Mouse (Mus musculus) liver, embryonic 15.5 days (tissue): ENCODE results near the gene Bscl2. TPM values are rescaled to one million over a fixed set of nuclear protein-coding genes. Genes with fewer than 3 reads are reported as not detected.
A peak's percentile ranks its signal among the peaks of the same experiment; 100 is the strongest.
"Not testable (repeated sequence)": the region's sequence is repeated elsewhere in the genome, so short reads cannot be mapped to it uniquely, and the experiment has no call there.

Experiments
- ATAC-seq: fragments of 200-750 bp; cut with Nextera tagmentation; 2 replicates; pipeline ENCODE4 v1.8.0; 2017; ENCODE audit warnings: moderate number of reproducible peaks, mild to moderate bottlenecking, moderate library complexity; ENCODE audit not compliant: insufficient read depth
- H3K27ac ChIP-seq: fragments of 300-500 bp; sonication (generic); replicated peaks from 2 replicates; pipeline ENCODE4 v1.5.1; 2015; ENCODE audit warnings: mild to moderate bottlenecking, inconsistent platforms
- H3K27me3 ChIP-seq: fragments of 300-500 bp; sonication (generic); 2 replicates; pipeline ENCODE4 v1.6.1; 2015; ENCODE audit warnings: mild to moderate bottlenecking, inconsistent platforms
- H3K36me3 ChIP-seq: fragments of 300-500 bp; sonication (generic); replicated peaks from 2 replicates; pipeline ENCODE4 v1.6.1; 2015; ENCODE audit warnings: moderate library complexity, mild to moderate bottlenecking, inconsistent platforms
- H3K4me1 ChIP-seq: fragments of 300-500 bp; sonication (generic); replicated peaks from 2 replicates; pipeline ENCODE4 v1.6.1; 2015; ENCODE audit warnings: inconsistent platforms
- H3K4me2 ChIP-seq: fragments of 300-500 bp; sonication (generic); 2 replicates; pipeline ENCODE4 v1.6.1; 2015; ENCODE audit warnings: moderate library complexity, mild to moderate bottlenecking, inconsistent platforms
- H3K4me3 ChIP-seq: fragments of 300-500 bp; sonication (generic); replicated peaks from 2 replicates; pipeline ENCODE4 v1.5.1; 2015; ENCODE audit warnings: mild to moderate bottlenecking, inconsistent platforms
- H3K9ac ChIP-seq: fragments of 300-500 bp; sonication (generic); 2 replicates; pipeline ENCODE4 v1.6.1; 2015; ENCODE audit warnings: moderate library complexity, mild to moderate bottlenecking, inconsistent platforms
- H3K9me3 ChIP-seq: fragments of 300-500 bp; sonication (generic); replicated peaks from 2 replicates; pipeline ENCODE4 v1.6.1; 2016; ENCODE audit warnings: inconsistent platforms
- WGBS: fragments of 180-500 bp; shearing (Covaris S2); methylation state at CpG from one replicate; pipeline ENCODE4 v1.1.7; 2015; ENCODE audit warnings: mixed read lengths; ENCODE audit not compliant: insufficient replicate concordance; 5-methylcytosine and 5-hydroxymethylcytosine counted together
- polyA plus RNA-seq: library from polyadenylated mRNA; unstranded; fragments of >200 nt; fragmentation: Nextera tagmentation; extraction: Ambion mirVana; gene quantifications from 2 replicates; pipeline ENCODE4 v1.2.1, GENCODE M21; 2015

The Bscl2 gene
- polyA plus RNA-seq, 1 experiment from 2014 or later: 29.8 TPM

DNA sequence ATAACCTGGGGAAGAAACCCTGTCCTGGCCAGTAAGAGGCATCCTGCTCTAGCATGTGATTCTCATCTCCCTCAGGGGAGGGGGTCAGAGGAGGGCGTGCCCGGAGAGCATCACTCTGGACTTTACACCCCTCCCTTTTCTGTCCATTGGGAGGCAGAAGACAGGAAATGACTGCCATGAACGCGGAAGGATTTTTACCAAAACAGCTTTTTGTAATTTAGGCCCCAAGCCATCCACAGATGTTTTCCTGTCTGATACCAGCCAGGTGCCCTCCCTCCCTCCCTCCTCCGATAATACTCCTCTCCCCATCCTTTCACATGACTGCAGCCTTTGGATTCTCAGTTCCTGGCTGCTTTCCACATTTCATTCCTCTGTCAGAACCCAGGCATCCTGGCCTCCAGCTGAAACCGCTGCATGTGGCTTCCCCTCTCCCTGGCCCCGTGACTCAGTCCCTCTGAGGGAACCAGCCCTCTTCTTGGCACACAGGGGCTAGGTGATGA lies 13.2 kb downstream of the Bscl2 start, which contains the start of gene Lrrn4cl:
Gene Lrrn4cl (plus strand): TSS at position 367 of the 500 bp plus-strand sequence.
- Histone ChIP-seq H3K9ac (no peak within 1 kb of the TSS), H3K27me3 (peaks cover 5% of the 10 kb centered on the region; the same call in 1 of the 2 replicates), H3K9me3 (no peaks in the 10 kb centered on the region), H3K4me1 (peaks cover 13% of the 10 kb centered on the region; the same call in 1 of the 2 replicates), H3K4me2 (no peak within 1 kb of the TSS), H3K27ac (no peak within 1 kb of the TSS), H3K4me3 (no peak within 1 kb of the TSS), H3K36me3 (peaks cover 25% of the 10 kb centered on the region)
- ATAC-seq: no peak
- WGBS: 41% methylated on average over 7 of the region's 7 CpGs

GRCm38 (mm10) chr19:8851639-8852038 lies 14.4 kb downstream of the Bscl2 start:
- WGBS: 51% methylated on average over 7 of the region's 7 CpGs
- peaks cover 13% of the 10 kb centered on the region for H3K36me3 ChIP-seq
- H3K4me1 ChIP-seq: peaks cover 13% of the 10 kb centered on the region; the same call in 1 of the 2 replicates
- no peak overlapping the region for H3K4me3 ChIP-seq
- no peak overlapping the region for H3K27ac ChIP-seq
- H3K27me3 ChIP-seq: peaks cover 5% of the 10 kb centered on the region; the same call in 1 of the 2 replicates
- H3K9ac ChIP-seq: no peak overlapping the region
- H3K4me2 ChIP-seq: no peak overlapping the region
- ATAC-seq: no peak
- no peaks in the 10 kb centered on the region for H3K9me3 ChIP-seq

- Histone ChIP-seq H3K4me2 (no peak overlapping the region), H3K4me3 (no peak overlapping the region), H3K4me1 (peaks cover 13% of the 10 kb centered on the region; the same call in 1 of the 2 replicates), H3K9ac (no peak overlapping the region), H3K36me3 (peaks cover 6% of the 10 kb centered on the region; the same call in 1 of the 2 replicates), H3K27me3 (peaks cover 5% of the 10 kb centered on the region; the same call in 1 of the 2 replicates), H3K27ac (no peak overlapping the region), H3K9me3 (no peaks in the 10 kb centered on the region)
- ATAC-seq: no peak
- WGBS: 59% methylated on average over 10 of the region's 10 CpGs
These were observed 15.1 kb downstream of the Bscl2 start for GRCm38 (mm10) chr19:8852236-8852928.

GRCm38 (mm10) chr19:8853117-8853516 lies 15.8 kb downstream of the Bscl2 start:
- Histone ChIP-seq H3K27ac (no peak overlapping the region), H3K36me3 (no peaks in the 10 kb centered on the region; the same call in 1 of the 2 replicates), H3K9me3 (no peaks in the 10 kb centered on the region), H3K27me3 (peaks cover 5% of the 10 kb centered on the region; the same call in 1 of the 2 replicates), H3K9ac (no peak overlapping the region), H3K4me3 (no peak overlapping the region), H3K4me2 (no peak overlapping the region), H3K4me1 (peaks cover 13% of the 10 kb centered on the region; the same call in 1 of the 2 replicates)
- no peak for ATAC-seq
- WGBS: 74% methylated on average over 3 of the region's 3 CpGs

GRCm38 (mm10) chr19:8857689-8858088 lies 20.4 kb downstream of the Bscl2 start:
- H3K4me1 ChIP-seq: no peaks in the 10 kb centered on the region
- H3K4me3 ChIP-seq: no peak overlapping the region
- no peak overlapping the region for H3K27ac ChIP-seq
- H3K4me2 ChIP-seq: no peak overlapping the region
- WGBS: 33% methylated on average over 4 of the region's 4 CpGs
- H3K9me3 ChIP-seq: no peaks in the 10 kb centered on the region
- no peaks in the 10 kb centered on the region for H3K36me3 ChIP-seq
- no peak for ATAC-seq
- H3K9ac ChIP-seq: no peak overlapping the region
- no peaks in the 10 kb centered on the region for H3K27me3 ChIP-seq

- no peaks in the 10 kb centered on the region for H3K9me3 ChIP-seq
- no peak overlapping the region for H3K4me2 ChIP-seq
- H3K4me3 ChIP-seq: no peak overlapping the region
- H3K9ac ChIP-seq: no peak overlapping the region
- H3K4me1 ChIP-seq: no peaks in the 10 kb centered on the region
- 20% methylated on average over 1 of the region's 1 CpGs for WGBS
- no peaks in the 10 kb centered on the region for H3K36me3 ChIP-seq
- ATAC-seq: no peak
- no peak overlapping the region for H3K27ac ChIP-seq
- no peaks in the 10 kb centered on the region for H3K27me3 ChIP-seq
These were observed 21.8 kb downstream of the Bscl2 start for GRCm38 (mm10) chr19:8859018-8859417.

DNA sequence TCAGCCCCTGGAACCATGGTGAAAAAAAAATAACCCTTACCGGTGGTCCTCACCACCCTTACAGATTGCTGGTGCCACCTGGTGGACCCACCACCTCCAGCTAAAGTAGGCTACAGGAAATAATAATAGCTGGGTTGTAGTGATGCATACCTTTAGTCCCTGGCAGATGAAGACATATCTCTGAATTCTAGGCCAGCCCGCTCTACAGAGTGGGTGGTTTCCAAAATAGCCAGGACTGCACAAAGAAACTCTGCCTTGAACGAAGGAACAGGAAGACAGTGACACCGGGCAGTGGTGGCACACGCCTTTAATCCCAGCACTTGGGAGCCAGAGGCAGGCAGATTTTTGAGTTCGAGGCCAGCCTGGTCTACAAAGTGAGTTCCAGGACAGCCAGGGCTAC lies 27.0 kb downstream of the Bscl2 start:
- H3K9me3 ChIP-seq: no peaks in the 10 kb centered on the region
- H3K36me3 ChIP-seq: no peaks in the 10 kb centered on the region
- WGBS: 69% methylated on average over 6 of the region's 6 CpGs
- H3K4me2 ChIP-seq: no peak overlapping the region
- 0 out of 2 replicates have a peak, but pooled peaks cover 6% of the 10 kb centered on the region for H3K4me1 ChIP-seq
- no peak overlapping the region for H3K9ac ChIP-seq
- H3K27ac ChIP-seq: no peak overlapping the region
- no peak for ATAC-seq
- no peak overlapping the region for H3K4me3 ChIP-seq
- no peaks in the 10 kb centered on the region for H3K27me3 ChIP-seq

- Histone ChIP-seq H3K27ac (0 out of 2 replicates have a peak overlapping the region, but pooled peaks have one; percentile 92), H3K36me3 (peaks cover 28% of the 10 kb centered on the region), H3K4me1 (peaks cover 52% of the 10 kb centered on the region), H3K4me3 (peak overlapping the region; percentile 98), H3K9ac (0 out of 2 replicates have a peak overlapping the region, but pooled peaks have one; percentile 99), H3K4me2 (peak overlapping the region; percentile 90)
- WGBS: 46% methylated on average over 3 of the region's 3 CpGs
- not testable (repeated sequence) for H3K9me3 ChIP-seq, H3K27me3 ChIP-seq, ATAC-seq
These were observed 33.1 kb downstream of the Bscl2 start for GRCm38 (mm10) chr19:8870381-8870780.

DNA sequence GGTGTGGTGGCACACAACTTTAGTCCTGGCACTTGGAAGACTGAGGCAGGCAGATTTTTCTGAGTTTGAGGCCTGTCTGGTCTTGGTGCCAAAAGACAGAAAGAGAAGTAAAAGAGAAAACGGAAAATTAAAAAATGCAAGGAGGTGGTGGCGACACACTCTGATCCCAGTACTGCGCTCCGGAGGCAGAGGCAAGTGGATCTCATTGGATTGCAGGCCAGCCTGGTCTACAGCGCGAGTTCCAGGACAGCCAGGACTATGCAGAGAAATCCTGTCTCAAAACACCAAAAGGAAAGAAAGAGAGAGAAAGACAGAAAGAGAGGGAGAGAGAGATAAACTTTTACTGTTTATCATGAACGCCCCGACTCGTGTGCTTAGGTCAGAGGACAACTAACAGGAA lies 33.6 kb downstream of the Bscl2 start:
- WGBS: 26% methylated on average over 9 of the region's 9 CpGs
- peak; percentile 19 for ATAC-seq
- H3K9ac ChIP-seq: peak overlapping the region; percentile 99

GRCm38 (mm10) chr19:8871267-8872186 lies 34.3 kb downstream of the Bscl2 start, which contains the start of gene Ubxn1:
Ubxn1 (plus strand) TSS chr19:8871496.
- peak within 1 kb of the TSS; percentile 90 for H3K4me2 ChIP-seq
- WGBS: under 1% methylated on average over 59 of the region's 59 CpGs
- H3K27ac ChIP-seq: peak within 1 kb of the TSS; percentile 92
- no peaks in the 10 kb centered on the region for H3K9me3 ChIP-seq
- peaks cover 52% of the 10 kb centered on the region for H3K4me1 ChIP-seq
- peaks cover 40% of the 10 kb centered on the region for H3K36me3 ChIP-seq
- peak; percentile 95 for ATAC-seq
- peak within 1 kb of the TSS; percentile 98 for H3K4me3 ChIP-seq
- peak within 1 kb of the TSS; percentile 99 for H3K9ac ChIP-seq
- no peaks in the 10 kb centered on the region for H3K27me3 ChIP-seq

More for the DNA sequence above, 33.6 kb downstream of the Bscl2 start:
- H3K36me3 ChIP-seq: peaks cover 33% of the 10 kb centered on the region
- H3K27ac ChIP-seq: peak overlapping the region; percentile 92
- H3K9me3 ChIP-seq: no peaks in the 10 kb centered on the region
- H3K4me2 ChIP-seq: peak overlapping the region; percentile 90
- peak overlapping the region; percentile 98 for H3K4me3 ChIP-seq
- peaks cover 52% of the 10 kb centered on the region for H3K4me1 ChIP-seq
- H3K27me3 ChIP-seq: no peaks in the 10 kb centered on the region
